Mouse (Mus musculus): ENCODE data around the gene Zdhhc4.

Gene Zdhhc4

DNA sequence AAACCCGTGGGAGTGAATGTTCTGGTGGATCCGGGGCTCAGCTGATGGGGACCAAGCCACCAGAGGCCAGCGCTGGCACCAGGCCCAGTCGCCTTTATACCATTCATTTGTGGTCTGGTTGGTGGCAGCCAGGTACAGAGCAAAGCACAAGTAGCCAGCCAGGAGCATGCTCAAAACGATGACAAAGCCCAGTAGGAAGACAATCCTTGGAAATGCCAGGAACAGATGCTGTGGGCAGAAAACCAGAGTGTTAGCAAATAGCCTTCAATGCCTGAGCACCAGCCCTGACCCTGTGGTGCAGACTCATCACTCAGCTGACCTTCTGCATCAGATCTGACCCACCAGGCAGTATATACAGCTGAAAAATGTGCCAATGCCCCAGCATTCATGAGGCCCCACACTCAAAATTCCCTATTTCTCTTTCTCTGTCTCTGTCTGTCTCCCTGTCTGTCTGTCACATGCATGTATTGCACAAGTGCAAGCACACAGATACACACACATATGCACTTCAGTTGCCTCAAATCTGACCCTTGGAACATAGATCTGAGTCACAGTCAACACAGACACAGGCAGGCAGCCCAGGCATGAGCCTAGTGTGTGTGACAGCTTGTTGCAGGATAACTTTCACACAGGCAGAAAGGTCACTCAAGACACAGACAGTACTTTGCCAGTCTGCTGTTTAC lies 12.3 kb downstream of the Zdhhc4 start:
- peak; percentile 37 to 41 for DNase-seq

- no peak for DNase-seq
These were observed 13.6 kb downstream of the Zdhhc4 start for GRCm38 (mm10) chr5:143315514-143315888.

- peak; percentile 92 to 94 for DNase-seq
These were observed 14.1 kb downstream of the Zdhhc4 start, which contains the start of gene E130309D02Rik for GRCm38 (mm10) chr5:143314730-143315513. Gene E130309D02Rik, minus strand, starts transcription at chr5:143315360.

DNA sequence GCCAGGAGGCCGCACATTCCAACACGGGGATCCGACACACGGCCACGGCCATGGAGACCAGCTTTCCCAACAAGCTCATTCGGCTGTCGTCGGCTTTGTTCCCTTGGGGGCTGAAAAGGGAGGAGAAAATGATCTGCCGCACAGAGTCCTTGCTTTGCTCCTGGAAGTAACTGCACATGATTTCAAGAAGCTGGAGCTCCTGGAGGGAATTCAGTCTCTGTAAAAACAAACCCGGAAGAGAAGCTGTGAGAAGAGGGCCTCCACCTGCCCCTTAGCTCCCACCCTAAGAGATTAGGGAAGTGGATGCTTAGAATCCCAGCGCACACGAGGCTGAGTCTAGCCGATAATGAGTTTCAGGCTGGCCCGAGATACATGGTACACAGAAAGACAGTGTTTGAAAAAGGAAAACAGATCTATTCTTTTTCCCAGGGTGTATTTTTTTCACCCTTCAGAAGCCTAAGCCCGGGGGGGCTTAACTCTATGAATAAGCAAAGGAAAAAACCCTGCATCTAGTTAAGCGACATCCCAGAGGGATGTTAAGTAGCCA lies 14.8 kb downstream of the Zdhhc4 start:
- DNase-seq: no peak

DNA sequence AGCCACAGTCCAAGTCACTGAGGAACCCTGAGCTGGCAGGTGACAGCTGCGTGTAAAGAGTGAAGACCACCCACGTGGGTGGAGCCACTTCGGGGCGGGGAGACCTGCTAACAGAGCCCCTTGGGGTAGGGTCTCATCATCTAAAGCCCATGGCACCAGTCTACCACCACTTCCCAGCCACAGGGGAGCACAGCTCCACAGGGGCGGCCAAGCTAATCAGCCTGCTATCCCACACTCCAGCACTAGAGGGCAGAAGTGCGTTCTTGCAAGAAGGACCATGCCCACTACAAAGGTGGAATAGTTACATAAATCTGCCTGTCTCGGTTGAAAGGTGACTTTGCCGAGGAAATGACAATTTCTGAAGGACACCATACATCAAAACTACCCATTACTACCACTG lies 17.2 kb downstream of the Zdhhc4 start:
- peak; percentile 80 to 84 for DNase-seq

DNA sequence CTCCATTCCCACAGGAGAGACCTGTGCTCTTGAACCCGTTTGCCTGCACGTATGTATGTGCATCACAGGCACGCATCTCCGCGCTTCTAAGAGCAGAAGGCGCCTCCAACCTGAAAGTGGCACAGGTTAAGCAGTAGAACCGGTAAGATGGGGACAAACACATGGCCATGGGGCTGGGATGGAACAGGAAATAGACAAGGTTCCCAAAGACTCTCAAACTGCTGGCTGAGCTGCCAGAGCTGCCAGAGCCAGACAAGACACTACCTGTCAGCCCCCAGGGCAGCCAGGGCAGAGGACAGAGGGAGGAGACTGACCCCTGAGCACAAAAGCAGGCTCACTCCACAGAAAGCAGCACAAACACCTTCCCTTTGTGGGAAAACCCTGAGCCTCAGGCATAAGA lies 19.1 kb downstream of the Zdhhc4 start:
- no peak for DNase-seq

DNA sequence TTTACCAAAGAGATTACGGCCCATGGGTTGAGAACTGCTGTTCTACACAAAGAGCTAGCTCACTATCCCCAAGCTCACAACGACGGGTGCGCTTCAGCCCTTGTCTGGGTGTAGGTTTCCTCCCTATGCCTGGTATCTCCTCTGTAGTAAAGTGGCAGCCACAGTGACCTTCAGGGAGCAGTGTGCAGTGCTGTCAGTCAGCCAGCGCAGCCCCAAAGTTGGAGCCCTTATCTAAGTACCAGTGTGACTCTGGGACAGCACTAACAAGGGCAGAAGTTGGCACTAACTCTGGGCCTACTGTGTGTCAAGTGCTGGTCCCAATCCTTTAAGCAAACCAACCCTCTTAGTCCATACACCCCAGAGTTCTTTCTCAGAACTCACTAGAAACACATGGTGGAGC lies 20.2 kb downstream of the Zdhhc4 start:
- DNase-seq: no peak

- no peak for DNase-seq
These were observed 24.8 kb downstream of the Zdhhc4 start for GRCm38 (mm10) chr5:143304251-143304650.

DNA sequence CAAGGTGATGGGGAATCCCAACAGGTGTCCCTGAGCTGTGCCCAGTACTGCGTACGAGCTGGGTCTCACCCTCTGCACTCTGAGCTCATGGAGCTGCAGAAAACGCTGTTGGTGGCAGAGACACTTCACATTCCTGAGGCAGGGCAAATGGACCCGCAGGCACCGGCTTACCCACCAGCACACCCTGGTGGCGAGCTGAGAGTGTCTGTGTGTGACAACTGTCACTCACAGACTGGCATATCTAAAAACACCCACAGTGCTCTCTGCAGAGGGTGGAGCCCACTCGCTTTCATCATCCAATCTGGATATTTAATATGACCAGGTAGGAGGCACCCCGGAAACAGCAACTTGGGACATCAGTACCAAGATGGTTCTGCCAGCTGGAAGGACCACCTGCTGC lies 27.8 kb downstream of the Zdhhc4 start:
- DNase-seq: no peak

DNA sequence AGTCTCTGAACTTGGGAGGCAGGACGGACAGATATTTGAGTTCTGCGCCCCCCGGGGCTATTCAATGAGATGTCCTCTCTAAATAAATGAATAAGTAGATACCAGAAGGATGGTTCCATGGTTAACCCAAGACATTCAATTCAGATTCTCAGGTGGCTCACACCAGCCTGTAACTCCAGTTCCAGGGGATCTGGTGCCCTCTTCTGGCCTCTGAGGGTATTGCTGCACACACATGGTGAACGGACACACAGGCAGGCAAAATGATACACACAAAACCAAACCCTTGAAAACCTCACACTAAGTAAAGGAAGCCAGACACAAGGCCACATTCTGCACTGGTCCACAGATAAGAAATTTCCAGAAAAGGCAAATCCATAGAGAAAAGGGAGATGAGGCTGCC lies 29.4 kb downstream of the Zdhhc4 start:
- peak; percentile 61 to 66 for DNase-seq

- no peak for DNase-seq
These were observed 30.7 kb downstream of the Zdhhc4 start for GRCm38 (mm10) chr5:143298391-143298790.

DNA sequence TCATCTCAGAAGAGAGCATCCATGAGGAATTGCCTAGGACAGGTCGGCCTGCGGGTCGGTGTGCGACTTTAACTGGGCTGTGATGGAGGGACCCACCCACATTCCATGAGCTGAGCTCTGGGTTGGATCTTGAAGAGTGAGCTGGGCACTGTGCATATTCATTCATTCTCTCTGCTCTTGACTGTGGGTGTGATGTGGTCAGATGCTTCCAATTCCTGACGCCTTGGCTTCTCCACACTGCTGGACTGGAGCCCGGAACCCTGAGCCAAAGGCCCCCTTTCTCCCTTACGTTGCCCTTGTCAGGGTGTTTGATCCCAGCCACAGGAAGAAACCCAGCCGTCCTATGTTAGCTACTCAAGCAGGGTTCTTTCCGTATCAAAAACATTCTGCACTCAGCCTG lies 31.1 kb downstream of the Zdhhc4 start:
- DNase-seq: no peak

- no peak for DNase-seq
These were observed 33.7 kb downstream of the Zdhhc4 start for GRCm38 (mm10) chr5:143295330-143295729.

GRCm38 (mm10) chr5:143294862-143295261 lies 34.2 kb downstream of the Zdhhc4 start:
- no peak for DNase-seq

DNA sequence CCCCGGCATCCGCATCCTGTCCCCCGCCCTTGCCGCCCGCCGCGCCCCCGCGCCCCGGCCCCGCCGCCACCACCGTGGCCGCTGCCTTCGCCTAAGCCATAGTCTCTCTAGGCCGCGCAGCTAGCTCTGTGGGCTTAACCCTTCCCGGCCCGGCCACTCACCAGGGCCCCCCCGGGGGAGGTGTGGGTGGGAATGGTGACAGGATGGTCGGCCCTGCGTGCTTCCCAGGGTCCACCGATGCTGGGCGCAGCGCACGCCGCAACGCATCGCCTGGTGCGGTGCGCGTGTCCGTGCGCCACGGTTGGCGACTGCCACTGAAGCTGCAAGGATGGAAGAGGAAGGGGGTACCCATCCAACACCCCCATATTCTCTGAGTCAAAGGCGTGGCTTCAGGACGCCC lies 35.7 kb downstream of the Zdhhc4 start, which contains the start of gene Zfp853:
Gene Zfp853 (minus strand): TSS at position 220 of the 400 bp plus-strand sequence.
- no peak for DNase-seq

DNA sequence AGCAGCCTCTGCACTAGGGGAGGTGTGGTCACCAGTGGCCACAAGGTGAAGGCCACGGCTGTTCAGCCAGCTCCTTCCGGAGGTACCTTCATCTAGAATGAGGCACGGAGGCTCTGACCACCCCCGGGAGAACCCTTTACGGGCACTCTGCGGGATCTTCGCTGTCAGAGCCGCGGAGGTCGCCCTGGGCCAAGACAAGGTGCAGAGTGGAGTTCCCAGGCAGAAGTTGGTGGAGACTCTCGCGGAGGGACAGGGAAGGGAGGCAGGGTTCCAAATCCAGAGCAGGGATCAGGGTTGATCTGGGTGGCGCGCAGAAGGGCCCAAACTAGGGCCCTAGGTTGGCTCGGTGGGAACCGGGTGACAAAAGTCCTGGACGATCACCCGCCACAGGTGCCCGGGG lies 36.2 kb downstream of the Zdhhc4 start:
- DNase-seq: no peak

DNA sequence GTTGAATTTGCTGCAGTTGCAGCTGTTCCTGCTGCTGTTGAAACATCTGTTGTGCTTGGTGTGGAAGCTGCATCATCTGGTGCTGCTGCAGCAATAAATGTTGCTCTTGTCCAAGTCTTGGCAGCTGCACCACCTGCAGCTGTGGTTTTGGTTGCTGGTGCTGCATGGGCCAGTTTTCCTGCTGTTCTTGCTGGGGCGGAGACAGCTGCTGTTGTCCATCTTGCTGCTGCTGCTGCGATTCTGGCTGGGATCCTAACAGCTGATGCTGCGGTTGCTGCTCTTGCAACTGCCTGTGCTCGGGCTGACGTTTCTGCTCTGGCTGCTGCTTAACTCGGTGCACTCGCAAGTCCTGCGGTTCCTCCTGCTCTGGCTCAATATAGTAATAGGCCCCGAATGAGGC lies 39.8 kb downstream of the Zdhhc4 start:
- no peak for DNase-seq

DNA sequence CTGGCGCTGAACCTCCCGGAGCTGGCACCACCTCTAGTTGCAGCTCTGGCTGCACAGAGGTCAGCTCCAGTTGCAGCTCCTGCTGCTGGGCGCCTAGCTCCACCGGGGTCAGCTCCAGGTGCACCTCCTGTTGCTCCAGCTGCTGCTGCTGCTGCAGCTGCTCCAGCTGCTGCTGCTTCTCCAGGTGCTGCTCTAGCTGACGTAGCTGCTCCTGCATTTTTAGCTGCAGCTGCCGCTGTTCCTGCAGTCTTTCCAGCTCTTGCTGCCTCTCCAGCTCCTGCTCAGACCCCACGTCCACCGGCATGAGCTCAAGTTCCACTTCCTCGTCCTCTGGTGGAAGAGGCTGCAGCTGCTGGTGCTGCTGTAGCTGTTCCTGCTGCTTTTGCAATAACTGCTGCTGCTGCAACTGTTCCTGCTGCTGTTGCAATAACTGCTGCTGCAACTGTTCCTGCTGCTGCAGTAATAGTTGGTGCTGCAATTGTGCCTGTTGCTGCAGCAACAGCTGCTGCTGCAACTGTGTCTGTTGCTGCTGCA lies 40.6 kb downstream of the Zdhhc4 start:
- no peak for DNase-seq

DNA sequence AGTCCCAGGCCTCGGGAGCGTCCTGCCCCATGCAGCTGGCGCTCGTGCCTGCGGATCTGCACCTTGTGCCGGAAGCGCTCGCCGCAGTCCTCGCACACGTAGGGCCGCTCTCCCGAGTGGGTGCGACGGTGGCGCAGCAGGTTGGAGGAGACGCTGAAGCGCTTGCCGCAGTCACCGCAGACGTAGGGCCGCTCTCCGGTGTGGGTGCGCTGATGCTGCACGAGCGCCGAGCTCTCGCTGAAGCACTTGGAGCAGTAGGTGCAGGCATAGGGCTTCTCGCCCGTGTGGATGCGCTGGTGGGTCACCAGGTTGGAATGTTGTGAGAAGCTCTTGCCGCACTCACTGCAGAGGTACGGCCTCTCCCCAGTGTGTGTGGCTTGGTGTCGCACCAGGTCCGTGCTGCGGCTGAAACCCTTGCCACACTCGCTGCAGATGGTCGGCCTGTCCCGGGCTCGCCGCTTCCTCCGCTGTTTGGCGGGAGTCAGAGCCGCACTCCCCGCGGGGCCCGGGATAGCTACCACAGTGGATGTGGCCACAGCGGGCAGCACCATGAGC lies 41.2 kb downstream of the Zdhhc4 start:
- peak; percentile 54 for DNase-seq

DNA sequence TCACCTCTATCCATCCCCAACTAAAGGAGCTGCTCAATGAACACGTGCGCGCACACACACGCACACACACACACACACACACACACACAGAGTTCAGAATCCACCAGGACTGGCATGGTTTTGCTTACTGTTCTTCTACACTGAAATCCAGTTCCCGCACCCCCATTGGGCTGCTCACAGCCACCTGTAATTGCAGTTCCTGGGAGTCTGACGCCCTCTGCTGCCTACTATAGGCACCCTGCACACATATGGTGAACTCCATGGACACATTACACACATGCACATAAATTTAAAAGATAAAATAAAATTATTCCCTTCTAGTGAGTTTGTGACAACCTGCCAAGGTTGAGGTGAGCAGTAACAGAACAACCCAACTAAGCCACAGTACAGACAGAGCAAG lies 44.3 kb downstream of the Zdhhc4 start:
- DNase-seq: no peak

DNA sequence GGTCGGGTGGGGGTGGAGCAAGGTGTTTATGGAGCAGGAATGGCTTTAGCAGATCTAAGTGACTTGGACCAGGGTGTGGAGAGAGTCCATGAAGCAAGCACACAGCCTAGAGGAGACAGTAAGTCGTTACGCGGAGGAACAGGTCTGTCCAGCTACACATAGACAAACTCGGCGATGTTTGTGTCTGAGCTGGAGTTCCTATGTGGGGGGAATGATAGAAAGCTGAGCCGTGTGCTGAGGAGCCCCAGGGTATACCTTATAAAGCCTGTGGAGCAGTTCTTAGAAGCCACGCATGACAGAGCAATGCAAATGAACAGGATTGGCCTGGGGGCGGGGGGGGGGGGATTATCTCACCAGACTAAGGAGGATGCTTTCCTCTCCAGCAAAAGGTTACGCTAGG lies 49.8 kb downstream of the Zdhhc4 start:
- no peak for DNase-seq

DNA sequence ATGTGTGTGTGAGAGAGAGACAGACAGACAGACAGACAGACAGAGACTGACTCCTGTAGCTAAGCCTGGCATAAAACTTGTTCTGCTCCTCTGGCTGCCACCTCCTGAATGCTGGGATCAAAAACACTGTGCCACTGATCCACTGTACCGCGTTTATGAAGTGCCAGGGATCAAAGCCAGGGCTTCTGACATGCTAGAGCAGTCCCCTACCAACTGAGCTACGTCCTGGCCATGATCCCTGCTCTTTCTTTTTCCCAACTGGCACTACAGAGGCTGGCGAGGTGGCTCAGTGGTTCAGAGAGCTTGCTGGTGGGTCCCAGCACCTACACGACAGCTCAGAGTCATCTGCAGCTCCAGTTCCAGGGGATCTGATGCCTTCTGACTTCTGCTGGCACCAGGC lies 53.3 kb downstream of the Zdhhc4 start:
- DNase-seq: no peak

DNA sequence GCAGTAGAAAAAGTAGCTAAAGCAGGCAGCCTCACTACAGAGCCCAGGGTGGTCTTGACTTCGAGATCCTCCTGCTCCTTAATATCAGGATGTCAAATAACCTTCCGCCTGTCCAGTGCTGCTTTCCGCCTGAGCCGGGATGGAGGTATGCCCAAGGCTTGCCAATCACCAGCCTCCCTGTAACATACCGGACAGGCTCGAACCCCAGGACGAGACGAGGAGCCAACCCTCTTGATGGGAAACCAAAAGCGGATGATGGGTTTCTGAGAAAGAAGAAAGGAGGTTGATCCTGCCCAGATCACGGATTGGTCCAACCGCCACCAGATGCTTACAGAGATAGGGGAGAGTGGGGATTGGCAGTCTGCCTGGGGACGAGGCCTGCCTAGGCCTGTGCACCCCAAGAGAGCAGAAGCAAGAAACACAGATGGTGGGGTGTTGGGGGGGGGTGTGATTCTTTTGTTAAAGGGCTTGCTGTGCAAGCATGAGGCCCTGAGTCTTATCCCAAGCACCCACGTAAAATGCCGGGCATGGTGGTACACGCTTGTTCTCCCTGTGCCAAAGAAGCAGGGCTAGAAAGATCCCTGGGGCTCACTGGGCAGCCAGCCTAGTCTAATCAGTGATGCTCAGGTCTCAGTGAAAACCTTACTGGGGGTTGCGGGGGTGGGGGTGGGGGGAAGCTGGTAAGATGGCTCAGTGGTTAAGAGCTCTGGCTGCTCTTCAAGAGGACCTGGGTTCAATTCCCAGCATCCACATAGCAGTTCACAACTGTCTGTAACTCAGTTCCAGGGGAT lies 56.3 kb downstream of the Zdhhc4 start:
- no peak for DNase-seq
